Mouse (Mus musculus) testis, adult 2 months (tissue): ENCODE measurements at regions not wholly inside any gene's neighbourhood (a gene's known extent, or its start where the extent isn't known, plus 50 kb on each side); places are given as distances from the start of the nearest gene placed in this dataset.

ENCODE experiments used
- H3K27ac ChIP-seq: fragments of 200-500 bp; 2 replicates; pipeline ENCODE4 v1.5.1; 2012; ENCODE audit warnings: low read depth, low read length; ENCODE audit not compliant: control insufficient read depth, insufficient read depth
- H3K27me3 ChIP-seq: fragments of 200-500 bp; 2 replicates; pipeline ENCODE4 v1.6.1; 2012; ENCODE audit warnings: mild to moderate bottlenecking, low read length, moderate library complexity; ENCODE audit not compliant: control insufficient read depth, insufficient read depth
- H3K36me3 ChIP-seq: fragments of 200-500 bp; 2 replicates; pipeline ENCODE4 v1.6.1; 2012; ENCODE audit warnings: mild to moderate bottlenecking, low read length; ENCODE audit not compliant: control insufficient read depth, insufficient read depth
- H3K4me1 ChIP-seq: fragments of 200-500 bp; 2 replicates; pipeline ENCODE4 v1.6.1; 2012; ENCODE audit warnings: low read length; ENCODE audit not compliant: control insufficient read depth, insufficient read depth
- H3K4me3 ChIP-seq: fragments of 200-500 bp; 2 replicates; pipeline ENCODE4 v1.5.1; 2012; ENCODE audit warnings: low read depth, mild to moderate bottlenecking, low read length, moderate library complexity, mixed read lengths; ENCODE audit not compliant: control insufficient read depth
- CTCF ChIP-seq: fragments of 200-500 bp; IDR thresholded peaks from 2 replicates; pipeline ENCODE4 v1.5.1; 2012; ENCODE audit warnings: low read depth, mild to moderate bottlenecking, inconsistent platforms, low read length, moderate library complexity; ENCODE audit not compliant: control insufficient read depth, insufficient read depth, insufficient replicate concordance
- POLR2A ChIP-seq: fragments of 200-500 bp; IDR thresholded peaks from 2 replicates; pipeline ENCODE4 v1.6.1; 2012; ENCODE audit warnings: low read depth, mild to moderate bottlenecking, inconsistent platforms, low read length, moderate library complexity; ENCODE audit not compliant: control insufficient read depth

- TF ChIP-seq POLR2A = no peak
- TF ChIP-seq CTCF = no peak
- Histone ChIP-seq H3K27ac (no peak overlapping the region), H3K4me3 (no peak overlapping the region), H3K36me3 (no peaks in the 10 kb centered on the region), H3K4me1 (no peaks in the 10 kb centered on the region), H3K27me3 (no peaks in the 10 kb centered on the region)
These were observed 249.5 kb downstream of the Gm49356 start for GRCm38 (mm10) chr15:59138393-59139107.

GRCm38 (mm10) chr15:59141621-59142020 is 252.5 kb downstream of the Gm49356 start:
- Histone ChIP-seq H3K4me1 (peaks cover 5% of the 10 kb centered on the region), H3K36me3 (no peaks in the 10 kb centered on the region), H3K27me3 (no peaks in the 10 kb centered on the region), H3K4me3 (no peak overlapping the region), H3K27ac (no peak overlapping the region)
- no peak for TF ChIP-seq POLR2A

GRCm38 (mm10) chr15:59142481-59142880 is 253.4 kb downstream of the Gm49356 start:
- H3K27me3 ChIP-seq = no peaks in the 10 kb centered on the region
- peaks cover 5% of the 10 kb centered on the region for H3K4me1 ChIP-seq
- H3K36me3 ChIP-seq = no peaks in the 10 kb centered on the region
- no peak overlapping the region for H3K4me3 ChIP-seq
- no peak overlapping the region for H3K27ac ChIP-seq
- TF ChIP-seq POLR2A = no peak
- TF ChIP-seq CTCF = no peak

GRCm38 (mm10) chr15:59143891-59144290 is 254.8 kb downstream of the Gm49356 start:
- no peak overlapping the region for H3K27ac ChIP-seq

GRCm38 (mm10) chr15:59145679-59146078 is 256.6 kb downstream of the Gm49356 start:
- Histone ChIP-seq H3K27me3 (no peaks in the 10 kb centered on the region), H3K4me3 (no peak overlapping the region), H3K27ac (no peak overlapping the region), H3K36me3 (no peaks in the 10 kb centered on the region), H3K4me1 (peaks cover 5% of the 10 kb centered on the region)
- TF ChIP-seq CTCF = no peak
- TF ChIP-seq POLR2A = no peak

More at GRCm38 (mm10) chr15:59143891-59144290, 254.8 kb downstream of the Gm49356 start:
- Histone ChIP-seq H3K36me3 (no peaks in the 10 kb centered on the region), H3K4me1 (peaks cover 5% of the 10 kb centered on the region), H3K27me3 (no peaks in the 10 kb centered on the region), H3K4me3 (no peak overlapping the region)
- TF ChIP-seq CTCF (no peak), POLR2A (no peak)

GRCm38 (mm10) chr15:59146111-59146510 is 257.0 kb downstream of the Gm49356 start:
- H3K4me3 ChIP-seq = no peak overlapping the region
- no peak overlapping the region for H3K27ac ChIP-seq
- no peaks in the 10 kb centered on the region for H3K27me3 ChIP-seq
- TF ChIP-seq POLR2A (no peak), CTCF (no peak)
- H3K4me1 ChIP-seq = peaks cover 5% of the 10 kb centered on the region
- H3K36me3 ChIP-seq = no peaks in the 10 kb centered on the region

- TF ChIP-seq POLR2A = no peak
- TF ChIP-seq CTCF = no peak
- H3K4me3 ChIP-seq = no peak overlapping the region
- no peaks in the 10 kb centered on the region for H3K27me3 ChIP-seq
- H3K36me3 ChIP-seq = no peaks in the 10 kb centered on the region
- peaks cover 5% of the 10 kb centered on the region for H3K4me1 ChIP-seq
- no peak overlapping the region for H3K27ac ChIP-seq
These were observed 257.5 kb downstream of the Gm49356 start for GRCm38 (mm10) chr15:59146586-59147085.
